Mouse (Mus musculus) E14TG2a.4 (cell line): ENCODE measurements around the gene A730049H05Rik.

Experiments
- CTCF ChIP-seq: conservative IDR thresholded peaks from 2 replicates; pipeline ENCODE4 v1.5.1; 2014; ENCODE audit warnings: low read length
- POU5F1 ChIP-seq: IDR thresholded peaks from 2 replicates; pipeline ENCODE4 v1.6.1; 2014; ENCODE audit warnings: low read length, borderline replicate concordance

DNA sequence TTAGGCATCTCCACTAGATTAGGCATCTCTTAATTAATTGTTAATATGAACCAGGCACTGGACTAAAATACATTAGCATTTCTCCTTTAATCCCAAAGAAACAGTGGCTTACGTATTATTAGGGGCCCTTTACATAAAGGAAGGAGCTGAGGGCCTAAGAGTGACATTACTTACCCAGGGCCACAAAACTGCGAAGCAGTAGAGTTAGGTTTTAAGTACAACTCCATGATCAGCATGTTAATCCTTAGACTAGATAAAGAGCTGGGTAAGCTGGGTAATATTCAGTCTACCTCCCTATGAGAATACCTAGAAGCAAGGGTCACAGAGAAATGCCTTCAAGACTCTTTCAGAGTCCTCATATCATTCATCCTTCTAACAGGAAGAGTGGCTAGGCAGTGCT lies 12.9 kb downstream of the A730049H05Rik start:
- TF ChIP-seq CTCF (no peak), POU5F1 (no peak)
